Mouse (Mus musculus) colon, adult 2 months (tissue): Measurements from ENCODE around the gene Olfr474. TPM values are rescaled to one million over a fixed set of nuclear protein-coding genes. Genes with fewer than 3 reads are reported as not detected.

Source experiments
- polyA plus RNA-seq: library from polyadenylated mRNA; depleted of rRNA; stranded (reverse); fragments of >200 nt; gene quantifications from 2 replicates; pipeline ENCODE4 v1.2.3, GENCODE M21; 2012; rRNA removed

Gene Olfr474
- polyA plus RNA-seq = not detected in 2 replicates

GRCm38 (mm10) chr7:107954343-107954742 is at the start of gene Olfr474:
TSS of gene Olfr474 (plus strand) at chr7:107954643.

GRCm38 (mm10) chr7:107930146-107930545 is 24.3 kb upstream of the Olfr474 start, which contains the start of gene Olfr473:
TSS of gene Olfr473 (plus strand) at chr7:107930446.

GRCm38 (mm10) chr7:107964503-107964902 is 10.1 kb downstream of the Olfr474 start, which contains the start of gene Olfr476:
TSS of gene Olfr476 (plus strand) at chr7:107964803.

GRCm38 (mm10) chr7:107986393-107986792 is 31.9 kb downstream of the Olfr474 start, which contains the start of gene Olfr477:
TSS of gene Olfr477 (plus strand) at chr7:107986693.

Other genes starting within 250 kb of the Olfr474 start
- not detected in 2 replicates for gene Cyb5r2, start 196.6 kb upstream of the Olfr474 start, polyA plus RNA-seq
- not detected in 2 replicates for gene Ovch2, start 153.4 kb upstream of the Olfr474 start, polyA plus RNA-seq
- gene Olfr467, start 142.4 kb upstream of the Olfr474 start, polyA plus RNA-seq = not detected in 2 replicates
- not detected in 2 replicates for gene Olfr469, start 129.1 kb upstream of the Olfr474 start, polyA plus RNA-seq
- gene Olfr470, start 107.2 kb upstream of the Olfr474 start, polyA plus RNA-seq = not detected in 2 replicates
- gene Olfr472, start 56.7 kb upstream of the Olfr474 start, polyA plus RNA-seq = not detected in 2 replicates
- gene Olfr473, start 24.2 kb upstream of the Olfr474 start, polyA plus RNA-seq = not detected in 2 replicates
- not detected in 2 replicates for gene Olfr476, start 10.2 kb downstream of the Olfr474 start, polyA plus RNA-seq
- gene Olfr477, start 32.0 kb downstream of the Olfr474 start, polyA plus RNA-seq = not detected in 2 replicates
- gene Olfr478, start 79.3 kb downstream of the Olfr474 start, polyA plus RNA-seq = not detected in 2 replicates
- gene Olfr479, start 96.0 kb downstream of the Olfr474 start, polyA plus RNA-seq = not detected in 2 replicates
- not detected in 2 replicates for gene Olfr480, start 112.7 kb downstream of the Olfr474 start, polyA plus RNA-seq
- gene Olfr481, start 125.2 kb downstream of the Olfr474 start, polyA plus RNA-seq = not detected in 2 replicates
- not detected in 2 replicates for gene Olfr482, start 142.9 kb downstream of the Olfr474 start, polyA plus RNA-seq
- not detected in 2 replicates for gene Olfr483, start 146.2 kb downstream of the Olfr474 start, polyA plus RNA-seq
- gene Olfr484, start 172.8 kb downstream of the Olfr474 start, polyA plus RNA-seq = not detected in 2 replicates
- not detected in 2 replicates for gene Olfr485, start 205.2 kb downstream of the Olfr474 start, polyA plus RNA-seq
- gene Olfr486, start 218.1 kb downstream of the Olfr474 start, polyA plus RNA-seq = not detected in 2 replicates